Mouse (Mus musculus): Measurements from ENCODE around the gene Tmem37.

Gene Tmem37

GRCm38 (mm10) chr1:120057674-120058430, 16.0 kb downstream of the Tmem37 start:
- no peak for DNase-seq (ENCODE audit: extremely low spot score, low read depth, low spot score)

DNA sequence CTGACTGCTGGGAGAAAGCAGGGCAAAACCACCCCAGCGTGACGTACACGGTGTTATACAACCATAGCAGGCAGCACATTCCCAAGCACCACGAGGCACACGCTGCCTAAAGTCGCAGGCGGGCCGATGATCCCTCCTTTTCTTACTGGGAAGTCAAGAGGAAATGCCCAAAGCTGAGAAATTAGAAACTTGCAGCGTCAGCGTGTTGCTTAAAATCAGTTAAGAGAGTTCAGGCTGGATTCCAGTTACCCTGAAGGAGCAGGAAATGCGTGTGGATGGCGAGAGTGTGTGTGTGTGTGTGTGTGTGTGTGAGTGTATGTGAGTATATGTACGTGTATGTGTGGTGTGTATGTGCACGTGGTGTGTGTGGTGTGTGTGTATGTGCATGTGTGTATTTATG, 16.8 kb downstream of the Tmem37 start:
- no peak for DNase-seq (ENCODE audit: extremely low spot score, low read depth, low spot score)

- no peak for DNase-seq (ENCODE audit: extremely low spot score, low read depth, low spot score)
Measured at GRCm38 (mm10) chr1:120056236-120056635, 17.6 kb downstream of the Tmem37 start.

DNA sequence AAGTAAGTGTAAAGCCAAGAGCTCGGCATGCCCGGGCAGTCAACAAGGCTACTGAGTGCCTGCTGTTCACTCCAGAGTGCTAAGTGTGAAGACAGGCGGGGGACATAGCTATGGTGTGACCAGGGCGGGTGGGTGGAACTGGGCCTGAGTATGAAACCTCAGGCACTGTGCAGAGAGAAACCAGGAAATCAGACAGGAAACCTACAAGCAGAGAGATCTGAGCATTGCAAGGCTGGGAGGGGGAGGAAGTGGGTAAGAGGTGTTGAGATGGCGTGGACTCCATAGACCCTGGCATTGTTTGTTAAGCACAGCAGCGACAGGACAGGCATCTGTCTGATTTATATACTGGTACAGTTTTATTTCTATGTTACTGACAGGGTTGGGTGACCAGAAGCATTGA, 18.4 kb downstream of the Tmem37 start:
- DNase-seq (ENCODE audit: extremely low spot score, low read depth, low spot score): no peak

- DNase-seq (ENCODE audit: extremely low spot score, low read depth, low spot score): no peak
Measured at GRCm38 (mm10) chr1:120054997-120055396, 18.9 kb downstream of the Tmem37 start.

DNA sequence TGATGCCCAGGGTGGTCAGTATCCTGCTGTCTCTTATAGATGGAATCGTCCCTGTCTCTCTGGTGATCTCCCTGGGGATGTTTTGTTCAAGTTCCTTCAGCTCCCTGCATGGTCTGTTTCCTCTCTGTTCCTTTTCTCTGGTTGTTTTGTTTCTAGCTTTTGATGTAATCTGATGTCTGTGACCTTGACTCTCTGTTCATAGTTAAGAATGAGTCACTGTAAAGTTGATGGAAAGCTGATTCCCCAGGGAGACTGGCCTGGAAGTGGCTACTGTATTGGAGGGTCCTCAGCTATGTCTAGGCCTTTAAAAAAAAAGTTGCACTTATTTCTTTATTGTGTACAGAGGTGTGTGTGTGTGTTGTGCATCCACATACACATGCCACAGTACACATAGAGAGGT, 22.8 kb downstream of the Tmem37 start:
- DNase-seq (ENCODE audit: extremely low spot score, low read depth, low spot score): no peak

DNA sequence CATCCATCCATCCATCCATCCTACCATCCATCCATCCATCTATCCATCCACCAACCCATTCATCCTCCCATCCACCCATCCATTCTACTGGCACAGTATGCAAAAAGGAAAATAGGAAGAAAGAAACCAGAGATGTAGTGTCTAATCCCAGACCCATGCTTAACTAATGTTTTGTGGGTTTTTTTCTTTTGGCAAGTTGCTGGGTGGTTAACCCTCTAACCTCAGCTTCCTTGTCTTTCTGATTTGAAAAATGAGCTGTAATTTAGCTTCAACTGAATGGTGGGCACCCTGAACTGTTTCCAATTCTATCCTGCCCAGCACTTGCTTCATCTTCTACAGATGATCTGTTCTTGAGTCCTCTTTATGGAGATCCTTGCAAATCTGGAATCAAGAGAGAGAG, 26.5 kb downstream of the Tmem37 start:
- no peak for DNase-seq (ENCODE audit: extremely low spot score, low read depth, low spot score)

DNA sequence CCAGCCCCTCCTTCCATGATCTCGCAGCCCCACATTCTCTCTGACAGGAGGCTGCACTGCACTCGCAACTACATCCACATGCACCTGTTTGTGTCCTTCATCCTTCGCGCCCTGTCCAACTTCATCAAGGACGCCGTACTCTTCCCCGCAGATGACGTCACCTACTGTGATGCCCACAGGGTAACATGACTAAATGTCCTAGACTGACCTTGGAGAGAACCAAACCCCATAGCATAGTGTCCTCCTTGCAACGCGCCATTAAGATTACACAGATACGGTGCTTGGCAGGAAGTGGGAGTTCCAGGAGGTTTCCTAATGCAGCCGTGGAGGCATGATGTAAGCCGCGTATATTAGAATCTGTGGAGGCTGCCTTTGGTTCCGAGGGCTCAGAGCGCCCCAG, 29.3 kb downstream of the Tmem37 start:
- DNase-seq (ENCODE audit: extremely low spot score, low read depth, low spot score): no peak

DNA sequence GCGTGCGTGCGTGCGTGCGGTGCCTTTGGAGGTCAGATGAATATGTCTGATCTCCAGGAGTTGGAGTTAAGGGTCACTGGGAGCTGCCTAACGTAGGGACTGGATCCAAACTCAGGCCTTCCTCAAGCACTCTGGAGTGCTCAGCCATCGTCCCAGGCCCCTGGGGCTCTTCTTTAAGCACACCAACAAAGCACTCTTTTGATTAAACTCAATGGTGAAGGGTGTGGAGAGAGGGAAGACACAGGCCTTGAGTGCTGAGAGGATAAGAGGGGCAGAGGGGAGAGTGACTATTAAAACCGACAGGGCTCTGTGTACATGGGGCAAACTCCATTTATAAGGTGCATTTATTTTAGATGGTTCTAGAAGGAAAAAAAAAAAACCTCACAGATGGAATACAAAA, 31.5 kb downstream of the Tmem37 start:
- no peak for DNase-seq (ENCODE audit: extremely low spot score, low read depth, low spot score)

- no peak for DNase-seq (ENCODE audit: extremely low spot score, low read depth, low spot score)
Measured at GRCm38 (mm10) chr1:120038594-120038993, 35.3 kb downstream of the Tmem37 start.

- no peak for DNase-seq (ENCODE audit: extremely low spot score, low read depth, low spot score)
Measured at GRCm38 (mm10) chr1:120037021-120037683, 36.7 kb downstream of the Tmem37 start.

DNA sequence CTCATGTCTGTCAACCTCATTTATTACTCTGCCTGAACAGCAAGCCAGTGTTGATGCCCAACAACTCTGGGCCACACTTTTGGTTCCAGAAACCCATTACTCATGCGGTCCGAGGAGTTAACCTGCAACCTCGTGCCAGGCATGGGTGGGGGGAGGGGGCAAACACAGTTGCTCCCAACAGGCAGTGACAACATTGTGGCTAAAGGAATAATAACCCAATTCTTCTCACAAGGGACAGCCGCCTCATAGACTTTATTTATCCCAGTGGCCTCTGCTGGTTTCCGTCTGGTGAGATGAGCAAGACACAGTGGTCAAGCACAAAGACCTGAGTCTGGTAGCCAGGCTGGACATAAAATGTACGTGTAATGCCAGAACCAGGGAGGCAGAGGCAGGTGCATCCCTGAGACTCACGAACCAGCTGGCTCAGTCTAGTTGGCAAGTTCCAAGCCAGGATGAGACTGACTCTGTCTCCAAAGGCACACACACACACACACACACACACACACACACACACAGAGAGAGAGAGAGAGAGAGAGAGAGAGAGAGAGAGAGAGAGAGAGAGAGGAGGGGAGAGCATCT, 38.3 kb downstream of the Tmem37 start:
- DNase-seq (ENCODE audit: extremely low spot score, low read depth, low spot score): no peak

GRCm38 (mm10) chr1:120034793-120035192, 39.1 kb downstream of the Tmem37 start:
- no peak for DNase-seq (ENCODE audit: extremely low spot score, low read depth, low spot score)

DNA sequence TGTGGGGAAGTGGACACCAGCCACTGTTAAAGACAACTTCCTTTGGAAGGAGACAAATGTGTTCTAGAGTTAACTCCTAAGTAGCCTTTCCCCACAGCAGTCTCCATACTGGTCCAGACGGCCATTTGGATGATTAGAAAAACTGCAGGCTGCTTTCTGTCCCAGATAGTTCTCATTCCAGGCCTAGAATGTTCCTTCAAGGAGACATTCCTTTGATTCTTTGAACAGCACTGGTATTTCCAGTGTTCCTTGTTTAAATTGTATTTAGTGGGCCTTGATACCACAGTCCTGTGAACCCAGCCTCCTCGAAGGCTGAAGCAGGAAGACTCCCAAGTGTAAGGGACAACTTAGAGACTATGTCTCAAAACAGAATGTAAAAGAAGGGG, 40.4 kb downstream of the Tmem37 start:
- no peak for DNase-seq (ENCODE audit: extremely low spot score, low read depth, low spot score)

DNA sequence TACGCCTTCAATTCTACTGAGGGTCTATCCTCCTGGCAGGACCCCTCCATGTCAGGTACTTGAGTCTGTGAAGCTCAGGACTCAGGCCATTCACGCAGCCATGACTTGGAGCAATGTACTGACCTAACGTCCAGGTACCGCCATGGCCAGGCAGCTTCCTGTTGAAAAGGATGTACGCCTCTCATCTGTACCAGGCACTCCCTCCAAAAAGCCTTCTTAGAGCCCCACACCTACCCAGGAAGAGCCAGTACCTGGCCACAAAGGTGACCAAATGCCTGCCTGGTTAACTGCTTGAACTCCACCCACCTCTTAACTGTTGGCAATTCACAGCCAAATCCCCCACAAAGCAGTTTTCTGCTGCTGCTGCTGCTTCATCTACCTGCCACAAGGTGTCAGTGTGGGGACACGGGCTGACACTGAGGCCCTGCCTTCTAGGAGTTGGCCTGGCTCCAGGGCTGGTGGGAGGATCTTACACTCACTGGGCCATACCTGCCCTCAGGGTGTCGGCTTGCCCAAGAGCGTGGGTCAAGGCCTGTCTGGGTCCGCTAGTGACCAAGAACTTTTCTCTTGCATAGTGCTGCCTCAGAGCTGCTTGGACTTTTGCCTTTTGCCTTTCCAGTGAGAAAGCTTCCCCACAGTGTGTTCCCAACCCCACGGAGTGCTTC, 40.9 kb downstream of the Tmem37 start:
- peak; percentile 52 for DNase-seq (ENCODE audit: extremely low spot score, low read depth, low spot score)

DNA sequence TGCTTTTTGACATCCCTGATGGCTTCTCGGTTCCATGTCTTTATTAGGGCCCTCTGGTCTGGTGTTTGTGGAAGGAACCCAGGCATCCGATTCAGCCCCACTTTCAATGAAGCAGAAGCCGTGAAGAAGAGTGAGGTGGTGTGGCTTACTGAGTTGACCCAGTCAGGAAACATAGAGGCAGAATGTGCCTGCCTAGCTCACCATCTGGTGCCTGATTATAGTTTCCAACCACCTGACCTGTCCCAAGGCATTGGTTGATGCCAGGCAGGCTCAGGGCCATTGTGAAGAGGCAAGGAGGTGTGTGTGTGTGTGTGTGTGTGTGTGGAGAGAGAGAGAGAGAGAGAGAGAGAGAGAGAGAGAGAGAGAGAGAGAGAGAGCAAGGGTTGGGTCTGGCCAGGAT, 43.4 kb downstream of the Tmem37 start:
- DNase-seq (ENCODE audit: extremely low spot score, low read depth, low spot score): no peak

- no peak for DNase-seq (ENCODE audit: extremely low spot score, low read depth, low spot score)
Measured at GRCm38 (mm10) chr1:120027693-120028092, 46.2 kb downstream of the Tmem37 start.

GRCm38 (mm10) chr1:120025050-120025439, 48.8 kb downstream of the Tmem37 start:
- DNase-seq (ENCODE audit: extremely low spot score, low read depth, low spot score): no peak

DNA sequence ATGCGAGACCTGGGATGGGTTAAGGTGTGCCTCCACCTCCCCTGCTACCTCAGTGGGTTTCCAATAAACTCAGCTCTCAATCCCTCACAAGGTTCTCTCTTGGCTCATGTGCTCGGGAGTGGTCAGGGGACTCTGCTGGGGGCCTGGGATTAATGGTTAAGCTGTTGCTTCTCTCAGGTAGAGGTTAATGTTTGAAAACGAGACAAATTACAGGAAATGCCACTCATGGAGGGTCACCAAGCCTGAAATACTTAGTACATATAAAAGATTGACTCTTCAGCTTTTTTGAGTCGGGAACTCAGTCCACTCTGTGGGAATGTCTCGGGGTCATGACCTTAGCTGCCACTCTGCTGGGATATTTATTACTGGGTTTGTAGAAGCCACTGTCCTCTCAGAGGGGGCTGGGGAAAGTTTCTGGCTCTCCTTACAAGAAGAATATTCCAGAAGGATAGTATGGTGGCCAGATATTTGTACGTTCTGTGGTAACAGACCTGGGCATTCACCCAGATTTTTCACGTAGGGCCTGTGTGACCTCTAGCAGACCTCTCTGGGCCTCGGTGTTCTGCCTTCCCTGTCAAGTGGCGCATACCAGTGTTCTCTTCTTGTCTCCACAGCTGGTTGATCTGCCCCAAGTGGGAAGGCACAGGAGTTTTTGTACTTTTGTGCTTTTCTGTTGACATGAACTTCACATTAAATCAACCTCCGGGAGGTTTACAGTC, 49.4 kb downstream of the Tmem37 start:
- DNase-seq (ENCODE audit: extremely low spot score, low read depth, low spot score): no peak

- DNase-seq (ENCODE audit: extremely low spot score, low read depth, low spot score): no peak
Measured at GRCm38 (mm10) chr1:120021951-120022350, 51.9 kb downstream of the Tmem37 start.

DNA sequence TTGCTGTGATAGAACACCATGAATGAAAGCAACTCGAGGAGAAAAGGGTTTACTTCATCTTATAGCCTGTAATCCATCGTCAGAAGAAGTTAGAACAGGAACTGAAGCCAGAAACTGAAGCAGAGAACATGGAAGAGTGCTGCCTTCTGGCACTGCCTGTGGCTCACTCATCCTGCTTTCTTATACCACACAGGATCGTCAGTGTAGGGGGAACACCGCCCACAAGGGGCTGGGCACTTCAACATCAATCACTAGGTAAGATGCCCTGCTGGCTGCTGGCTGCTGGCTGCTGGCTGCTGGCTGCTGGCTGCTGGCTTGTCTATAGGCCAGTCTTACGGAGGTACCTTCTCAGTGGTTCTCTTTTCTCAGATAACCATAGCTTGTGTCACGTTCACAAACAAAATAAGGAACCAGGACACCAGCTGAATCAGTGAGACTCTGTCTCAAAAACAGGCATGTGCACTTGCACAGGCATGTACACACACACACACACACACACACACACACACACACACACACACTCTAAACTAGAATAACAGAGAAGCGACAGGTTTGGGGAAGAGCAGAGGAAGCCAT, 53.5 kb downstream of the Tmem37 start:
- DNase-seq (ENCODE audit: extremely low spot score, low read depth, low spot score): no peak
